Mouse (Mus musculus) embryonic facial prominence, embryonic 11.5 days (tissue): ENCODE results near the gene Chpf2. TPM values are rescaled to one million over a fixed set of nuclear protein-coding genes. Genes with fewer than 3 reads are reported as not detected.

ENCODE experiments used
- ATAC-seq: fragments of 200-750 bp; cut with Nextera tagmentation; replicated peaks from 2 replicates; pipeline ENCODE4 v1.8.0; 2017; ENCODE audit warnings: low read depth; ENCODE audit not compliant: insufficient number of reproducible peaks, low FRiP score, low TSS enrichment
- DNase-seq: peaks from one replicate; pipeline ENCODE4 v3.0.0-alpha.2; 2015; ENCODE audit warnings: low spot score
- H3K27ac ChIP-seq: fragments of 300-500 bp; sonication (generic); replicated peaks from 2 replicates; pipeline ENCODE4 v1.5.1; 2014; ENCODE audit warnings: mild to moderate bottlenecking, low read depth, low read length, control low read depth
- H3K27me3 ChIP-seq: fragments of 300-500 bp; sonication (generic); 2 replicates; pipeline ENCODE4 v1.6.1; 2014; ENCODE audit warnings: mild to moderate bottlenecking, low read length, moderate library complexity, mixed read lengths; ENCODE audit not compliant: control insufficient read depth, insufficient read depth
- H3K36me3 ChIP-seq: fragments of 300-500 bp; sonication (generic); replicated peaks from 2 replicates; pipeline ENCODE4 v1.6.1; 2014; ENCODE audit warnings: low read depth, mild to moderate bottlenecking, low read length, moderate library complexity, mixed read lengths; ENCODE audit not compliant: control insufficient read depth, insufficient read depth
- H3K4me1 ChIP-seq: fragments of 300-500 bp; sonication (generic); 2 replicates; pipeline ENCODE4 v1.6.1; 2014; ENCODE audit warnings: low read length, mixed read lengths; ENCODE audit not compliant: control insufficient read depth, insufficient read depth
- H3K4me2 ChIP-seq: fragments of 300-500 bp; sonication (generic); 2 replicates; pipeline ENCODE4 v1.6.1; 2014; ENCODE audit warnings: low read depth, mild to moderate bottlenecking, control low read depth, low read length, moderate library complexity
- H3K4me3 ChIP-seq: fragments of 300-500 bp; sonication (generic); 2 replicates; pipeline ENCODE4 v1.5.1; 2014; ENCODE audit warnings: low read depth, low read length, control low read depth
- H3K9ac ChIP-seq: fragments of 300-500 bp; sonication (generic); replicated peaks from 2 replicates; pipeline ENCODE4 v1.6.1; 2014; ENCODE audit warnings: mild to moderate bottlenecking, control low read depth, low read length
- H3K9me3 ChIP-seq: fragments of 300-500 bp; sonication (generic); replicated peaks from 2 replicates; pipeline ENCODE4 v1.6.1; 2016; ENCODE audit warnings: mild to moderate bottlenecking, low read length, inconsistent platforms, mixed read lengths; ENCODE audit not compliant: control insufficient read depth
- WGBS: fragments of 180-500 bp; shearing (Covaris S2); extraction: QIAGEN DNeasy Blood & Tissue Kit; methylation state at CpG from one replicate; pipeline ENCODE4 v1.1.7; 2014; 5-methylcytosine and 5-hydroxymethylcytosine counted together
- polyA plus RNA-seq: library from polyadenylated mRNA; unstranded; fragments of >200 nt; fragmentation: Nextera tagmentation; extraction: Ambion mirVana; gene quantifications from 2 replicates; pipeline ENCODE4 v1.2.1, GENCODE M21; 2014

The Chpf2 gene
- polyA plus RNA-seq, 1 experiment from 2014 or later = 7.1 TPM

DNA sequence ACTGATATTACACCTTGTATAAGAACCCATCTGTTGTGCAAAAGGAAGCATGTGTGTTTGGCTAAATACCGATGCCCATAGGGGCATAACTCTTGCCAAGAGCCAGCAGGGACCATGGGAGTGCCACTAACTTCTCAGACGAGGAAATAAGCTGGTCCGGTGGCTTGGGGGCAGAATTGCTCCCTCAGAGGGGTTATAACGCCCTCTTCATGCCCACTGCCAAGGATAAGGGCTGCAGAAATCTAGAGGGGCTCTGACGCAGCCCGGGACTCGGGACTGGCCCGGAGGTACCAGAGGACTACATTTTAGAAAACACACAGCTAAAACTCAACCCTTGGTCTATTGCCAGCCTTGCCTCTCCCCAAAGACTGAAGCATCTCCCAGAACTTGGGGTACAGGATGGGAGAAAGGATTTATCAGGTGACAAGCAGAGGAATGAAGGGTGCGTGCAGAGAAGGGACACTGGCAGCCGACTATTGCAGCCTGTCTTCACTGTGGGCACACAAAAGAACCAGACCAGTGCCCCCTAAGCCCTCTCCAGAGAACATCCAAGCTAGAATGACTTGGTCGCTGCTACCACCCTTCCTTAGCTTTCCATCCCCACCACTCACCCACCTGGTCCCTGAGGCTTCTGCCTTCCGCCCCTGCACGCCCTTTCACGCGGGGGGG, 11.5 kb downstream of the Chpf2 start:
- H3K36me3 ChIP-seq = peaks cover 2% of the 10 kb centered on the region
- H3K27ac ChIP-seq = no peak overlapping the region
- H3K9ac ChIP-seq = peak overlapping the region; percentile 67
- ATAC-seq (no peak), DNase-seq (no peak)
- H3K4me1 ChIP-seq = peaks cover 7% of the 10 kb centered on the region
- peaks cover 5% of the 10 kb centered on the region for H3K27me3 ChIP-seq
- 26% methylated on average over 15 of the region's 15 CpGs for WGBS
- H3K9me3 ChIP-seq = no peaks in the 10 kb centered on the region
- peak overlapping the region; percentile 47 for H3K4me3 ChIP-seq
- peak overlapping the region; percentile 98 for H3K4me2 ChIP-seq

DNA sequence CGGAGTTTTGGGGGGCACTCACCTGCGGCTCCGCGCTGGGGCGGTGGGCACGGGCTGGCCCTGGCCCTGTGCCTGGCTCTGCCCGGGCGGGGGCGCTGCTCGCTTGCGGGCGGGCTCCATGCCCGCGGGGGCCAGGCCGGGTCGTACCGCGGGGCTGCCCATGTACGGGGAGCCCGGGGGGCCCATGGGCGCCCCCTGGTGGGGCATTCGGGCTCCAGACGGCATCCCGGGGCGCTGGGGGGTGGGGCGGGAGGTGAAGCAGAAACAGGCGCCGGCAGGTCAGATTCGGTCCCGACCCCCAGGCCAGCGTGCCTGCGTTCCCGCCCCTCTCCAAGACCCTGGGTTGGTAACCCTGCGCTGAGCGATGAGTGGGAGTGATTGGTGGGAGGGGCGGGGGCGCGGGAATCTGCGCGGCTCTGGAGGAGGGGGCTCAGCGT, 12.0 kb downstream of the Chpf2 start:
- Histone ChIP-seq H3K9me3 (no peaks in the 10 kb centered on the region), H3K4me1 (peaks cover 11% of the 10 kb centered on the region), H3K4me2 (peak overlapping the region; percentile 98), H3K9ac (peak overlapping the region; percentile 67), H3K36me3 (peaks cover 2% of the 10 kb centered on the region), H3K27me3 (peaks cover 5% of the 10 kb centered on the region), H3K4me3 (peak overlapping the region; percentile 47), H3K27ac (no peak overlapping the region)
- WGBS = under 1% methylated on average over 35 of the region's 41 CpGs
- DNase-seq = peak; percentile 75
- ATAC-seq = no peak

DNA sequence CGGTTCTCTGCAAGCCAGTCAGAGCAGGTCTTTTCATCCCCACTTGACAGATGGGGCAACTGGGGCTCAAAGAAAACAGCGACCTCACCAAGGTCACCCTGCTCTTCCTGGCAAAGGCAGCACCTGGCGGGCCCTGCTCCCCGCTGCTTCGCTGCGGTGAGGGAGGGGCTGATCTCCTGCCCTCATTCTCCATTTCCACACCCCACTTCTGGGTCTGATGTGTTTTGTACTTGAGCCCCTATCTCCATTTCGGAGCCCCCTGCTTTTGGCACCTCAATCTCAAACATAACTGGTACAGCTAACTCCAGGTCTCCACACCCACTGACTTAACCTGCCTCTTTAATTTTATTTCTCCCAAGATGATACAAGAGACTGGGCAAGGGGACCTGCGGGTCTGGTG, 12.6 kb downstream of the Chpf2 start:
- Histone ChIP-seq H3K36me3 (peaks cover 2% of the 10 kb centered on the region), H3K4me1 (peaks cover 16% of the 10 kb centered on the region), H3K4me2 (peak overlapping the region; percentile 98), H3K9ac (no peak overlapping the region), H3K9me3 (no peaks in the 10 kb centered on the region), H3K27ac (no peak overlapping the region), H3K4me3 (peak overlapping the region; percentile 47; the same call in 1 of the 2 replicates), H3K27me3 (peaks cover 5% of the 10 kb centered on the region)
- DNase-seq (no peak), ATAC-seq (no peak)
- 10% methylated on average over 8 of the region's 8 CpGs for WGBS

DNA sequence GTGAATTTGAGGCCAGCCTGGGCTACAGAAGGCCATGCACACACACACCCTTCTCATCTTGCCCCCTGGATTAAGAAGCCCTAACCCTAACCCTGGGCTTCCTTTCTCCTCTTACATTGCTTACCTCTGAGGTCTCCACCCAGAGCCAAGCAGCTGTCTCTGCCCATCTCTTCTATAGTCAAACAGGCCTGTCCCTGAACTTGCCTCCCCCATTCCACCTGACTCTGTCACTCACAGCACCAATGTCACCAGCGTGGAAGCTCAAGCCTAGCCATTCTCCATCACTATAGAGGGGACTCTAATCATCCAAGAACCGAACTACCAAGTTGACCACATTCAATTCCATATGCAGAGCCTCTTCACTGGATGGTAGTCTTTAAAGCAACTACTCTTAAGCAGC, 13.7 kb downstream of the Chpf2 start:
- Histone ChIP-seq H3K9me3 (no peaks in the 10 kb centered on the region), H3K4me3 (no peak overlapping the region), H3K27ac (no peak overlapping the region), H3K27me3 (peaks cover 5% of the 10 kb centered on the region), H3K9ac (no peak overlapping the region), H3K4me2 (0 out of 2 replicates have a peak overlapping the region, but pooled peaks have one; percentile 85), H3K4me1 (peaks cover 16% of the 10 kb centered on the region), H3K36me3 (no peaks in the 10 kb centered on the region)
- WGBS = 51% methylated on average over 2 of the region's 2 CpGs
- DNase-seq (no peak), ATAC-seq (no peak)

DNA sequence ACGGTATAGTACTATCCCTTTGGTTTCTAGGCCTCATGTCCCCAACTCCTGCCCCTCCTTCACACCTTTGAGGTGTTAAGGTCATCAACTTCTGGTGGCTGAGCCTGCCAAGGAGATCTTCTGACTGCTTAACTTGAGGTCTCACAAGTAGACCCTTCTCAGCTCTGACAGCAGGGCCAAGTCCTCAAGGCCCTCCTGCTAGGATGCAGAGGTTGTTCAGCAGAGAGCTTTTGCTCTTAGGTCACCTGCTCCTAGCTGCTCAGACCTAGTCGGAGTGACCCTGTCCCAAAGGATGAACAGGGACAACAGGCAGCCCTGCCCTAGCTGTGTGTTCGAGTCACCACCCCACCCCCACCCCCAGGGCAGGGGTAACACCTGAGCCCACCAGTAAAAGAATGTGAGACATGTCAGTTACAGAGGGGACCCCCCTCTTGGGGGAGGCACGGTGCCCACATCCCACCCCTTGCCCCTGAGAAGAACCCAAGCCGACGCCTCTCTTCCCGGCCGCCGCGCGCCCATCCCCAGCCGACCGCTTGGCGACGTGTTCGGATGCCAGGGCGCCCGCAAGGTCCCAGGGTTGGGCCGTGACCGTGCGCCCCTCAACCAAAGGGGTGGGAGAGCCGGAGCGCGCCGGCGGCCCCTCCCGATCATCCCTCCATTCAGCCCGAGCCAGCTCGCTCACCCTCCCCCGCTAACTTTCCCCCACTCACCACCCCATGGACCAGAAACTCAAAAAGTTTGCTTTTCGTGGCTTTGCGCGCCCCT, 14.7 kb downstream of the Chpf2 start:
- 2% methylated on average over 33 of the region's 33 CpGs for WGBS
- H3K4me3 ChIP-seq = peak overlapping the region; percentile 69
- H3K4me1 ChIP-seq = peaks cover 21% of the 10 kb centered on the region
- H3K9ac ChIP-seq = peak overlapping the region; percentile 84
- H3K4me2 ChIP-seq = peak overlapping the region; percentile 85
- no peaks in the 10 kb centered on the region for H3K36me3 ChIP-seq
- DNase-seq (peak; percentile 46), ATAC-seq (no peak; the same call in 1 of the 2 replicates)
- H3K9me3 ChIP-seq = no peaks in the 10 kb centered on the region
- peaks cover 5% of the 10 kb centered on the region for H3K27me3 ChIP-seq
- H3K27ac ChIP-seq = peak overlapping the region; percentile 95

DNA sequence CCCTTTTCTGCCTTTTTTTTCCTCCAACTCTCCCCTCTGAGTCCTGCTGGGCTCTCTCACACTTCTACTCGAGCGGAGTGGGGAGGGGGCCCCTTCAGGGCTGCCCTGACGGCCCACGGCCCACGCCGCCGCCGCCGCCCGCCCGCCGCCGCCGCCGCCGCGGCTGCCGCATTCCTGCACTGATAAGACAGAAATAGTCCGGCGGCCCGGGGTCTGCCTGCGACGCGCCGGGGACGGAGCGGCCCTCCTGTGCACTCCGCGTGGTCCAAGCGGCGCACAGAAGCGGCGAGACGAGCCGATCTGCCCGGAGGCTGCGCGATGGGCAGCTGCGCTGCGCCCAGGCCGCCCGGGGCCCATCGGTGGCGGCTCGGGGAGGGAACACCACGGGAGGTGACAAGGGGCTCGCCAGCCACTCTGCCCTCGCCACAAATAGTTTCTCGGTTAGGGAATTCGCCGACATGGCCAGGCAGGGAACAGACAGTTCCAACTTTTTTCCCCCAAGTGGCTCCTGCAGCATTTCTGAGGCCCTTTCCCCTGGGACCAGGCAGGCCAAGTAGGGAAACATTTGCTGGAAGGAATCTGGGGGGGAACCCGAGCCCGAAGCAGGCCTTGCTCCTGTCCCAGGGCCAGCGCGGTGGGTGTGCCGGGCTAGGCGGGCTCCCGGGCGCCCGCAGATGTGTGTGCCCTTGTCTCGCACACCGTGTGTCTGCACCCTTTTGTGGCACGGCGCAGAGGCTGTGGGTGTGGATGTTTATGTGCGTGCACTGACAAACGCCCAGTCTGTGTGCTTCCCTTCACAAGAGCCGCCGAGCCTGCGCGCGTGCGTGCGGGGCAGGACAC, 15.6 kb downstream of the Chpf2 start:
- Histone ChIP-seq H3K27me3 (peaks cover 5% of the 10 kb centered on the region), H3K36me3 (no peaks in the 10 kb centered on the region), H3K4me2 (peak overlapping the region; percentile 85), H3K9me3 (no peaks in the 10 kb centered on the region), H3K9ac (peak overlapping the region; percentile 84), H3K4me1 (peaks cover 24% of the 10 kb centered on the region), H3K27ac (peak overlapping the region; percentile 95), H3K4me3 (peak overlapping the region; percentile 69)
- peak; percentile 83 for DNase-seq
- ATAC-seq = peak; percentile 21; the same call in 1 of the 2 replicates
- WGBS = under 1% methylated on average over 68 of the region's 73 CpGs

DNA sequence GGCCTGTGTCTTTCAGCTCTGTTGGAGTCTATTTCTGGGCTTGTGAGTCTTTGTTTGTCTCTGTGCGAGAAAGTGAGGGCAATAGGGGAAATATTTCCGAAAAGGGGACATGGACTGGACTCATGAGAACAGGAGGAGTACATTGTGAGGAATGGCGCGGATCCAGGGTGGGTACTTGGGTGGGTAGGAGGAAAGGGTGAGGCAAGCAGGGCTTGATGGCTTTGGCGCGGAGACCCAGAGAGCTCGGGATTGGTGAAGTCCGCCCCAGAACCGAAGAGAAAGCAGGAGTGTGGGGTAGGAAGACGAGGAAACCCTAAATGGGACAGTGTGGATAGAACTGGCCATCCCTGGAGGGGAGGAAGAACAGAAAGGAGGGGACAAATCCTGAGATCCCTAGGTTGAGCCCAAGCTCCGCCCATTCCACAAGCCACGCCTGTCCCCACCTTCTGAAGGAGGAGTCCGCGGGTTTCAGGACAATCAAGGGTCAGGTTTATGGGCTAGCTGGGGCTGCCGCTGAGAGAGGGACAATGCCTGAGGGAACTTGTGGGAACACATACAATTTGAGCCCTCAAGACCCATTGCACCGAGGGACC, 16.3 kb downstream of the Chpf2 start:
- Histone ChIP-seq H3K4me1 (peaks cover 24% of the 10 kb centered on the region), H3K4me3 (peak overlapping the region; percentile 69), H3K9me3 (no peaks in the 10 kb centered on the region), H3K27ac (peak overlapping the region; percentile 95), H3K9ac (peak overlapping the region; percentile 84), H3K27me3 (peaks cover 5% of the 10 kb centered on the region), H3K4me2 (peak overlapping the region; percentile 85), H3K36me3 (no peaks in the 10 kb centered on the region)
- DNase-seq = peak; percentile 88
- ATAC-seq = peak; percentile 49
- WGBS = 4% methylated on average over 16 of the region's 16 CpGs
